Mouse (Mus musculus) spleen, postnatal 4 days (tissue): ENCODE measurements around the gene Serpinb8.

Experiments
- DNase-seq, 2 experiments: peaks; one replicate each; pipeline ENCODE4 v3.0.0; 2022; ENCODE audit warnings: low spot score in 2 of 2

Serpinb8 gene

GRCm38 (mm10) chr1:107645086-107645485 lies 55.3 kb downstream of the Serpinb8 start:
- DNase-seq: no peak

DNA sequence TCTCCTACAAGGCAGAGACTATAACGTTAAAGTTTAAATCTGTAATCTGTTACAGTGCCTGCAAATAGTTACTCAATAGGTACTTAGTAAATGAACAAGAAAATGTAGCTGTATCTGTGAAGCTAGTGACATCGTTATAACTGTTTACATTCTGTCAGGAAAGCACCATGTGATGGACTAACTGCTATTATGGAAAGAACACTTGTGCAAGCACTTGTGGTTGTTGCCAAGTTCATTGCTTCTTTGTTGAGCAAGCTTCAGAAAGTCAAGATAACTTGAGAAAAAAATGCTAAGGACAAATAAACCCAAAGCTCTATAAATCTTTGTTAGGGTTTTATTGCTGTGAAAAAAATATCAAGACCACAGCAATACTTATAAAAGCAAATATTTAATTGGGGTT lies 67.9 kb downstream of the Serpinb8 start:
- DNase-seq: no peak
